Comparison of ENCODE assay signal across 8 mouse cellular contexts in the genomic region with DNA sequence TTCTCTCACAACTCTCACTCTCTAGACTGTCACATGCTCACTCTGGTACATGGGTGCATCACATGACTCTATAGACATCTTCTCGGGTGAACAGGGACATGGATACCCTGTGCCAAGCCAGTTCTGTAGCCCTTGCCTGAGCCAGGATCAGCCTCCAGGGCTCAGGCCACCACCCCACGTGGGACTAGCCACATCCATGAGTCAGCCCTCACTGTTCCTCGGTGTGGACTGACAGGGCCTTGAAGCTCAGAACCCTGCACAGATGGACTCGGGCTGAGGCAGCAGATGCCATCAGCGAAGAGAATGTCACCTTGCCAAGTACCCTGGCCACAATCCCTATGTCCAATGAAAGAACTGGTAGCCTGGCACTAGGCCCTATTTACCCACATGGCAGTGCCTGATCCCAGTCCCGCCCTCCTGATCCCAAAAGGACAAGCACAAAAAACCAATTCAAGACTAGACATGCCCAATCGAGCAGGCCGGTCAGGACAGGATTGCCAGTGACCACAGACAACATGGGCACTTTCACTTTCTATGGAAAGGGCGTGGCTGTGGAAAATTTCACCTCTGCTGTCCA. TPM values are rescaled to one million over a fixed set of nuclear protein-coding genes. Genes with fewer than 3 reads are reported as not detected.
DNase-seq lines count a peak whose midpoint lies in the region.

No protein-coding gene starts in this region.

- no peaks in the 10 kb centered on the region for H3K36me3 ChIP-seq in midbrain, embryonic 10.5 days

- no peaks in the 10 kb centered on the region for H3K27me3 ChIP-seq in midbrain, embryonic 10.5 days (ENCODE audit: low read depth, poor library complexity, severe bottlenecking)

- H3K4me3 ChIP-seq in midbrain, embryonic 10.5 days = no peak overlapping the region

- peak; percentile 61 for DNase-seq in layer of hippocampus, adult 11-12 months (ENCODE audit: low spot score)
- no peak for DNase-seq in layer of hippocampus, postnatal 25 days (ENCODE audit: extremely low spot score in 1 of 2, low spot score in 1 of 2)
- DNase-seq in adipocyte (ENCODE audit: low spot score) = peak; percentile 77
- peak; percentile 97 to 98 for DNase-seq in cerebellum, adult 18-20 months
- DNase-seq in layer of hippocampus, adult 8-10 months (ENCODE audit: low spot score in 2 of 2) = peak; percentile 52 to 61
- no peak for DNase-seq in thymus, postnatal 14 days
- DNase-seq in midbrain, embryonic 10.5 days (ENCODE audit: low spot score) = no peak
- DNase-seq in lung, postnatal 14 days = no peak

- no peaks in the 10 kb centered on the region for H3K9me3 ChIP-seq in midbrain, embryonic 10.5 days (replicated peaks)

- no peak overlapping the region for H3K27ac ChIP-seq in midbrain, embryonic 10.5 days (replicated peaks)

- peaks cover 6% of the 10 kb centered on the region; the same call in 1 of the 2 replicates for H3K4me1 ChIP-seq in midbrain, embryonic 10.5 days

- 91% methylated on average over 9 of the region's 9 CpGs for WGBS in midbrain, embryonic 10.5 days

RNA-seq across cellular contexts. Expression of gene Hk1, which starts 59.2 kb away (rescaled TPM):
- 100 to 1,000 TPM; 297 to 303 TPM for total RNA-seq in layer of hippocampus, postnatal 25 days (2021)
- total RNA-seq in layer of hippocampus, adult 8-10 months (2022) = 100 to 1,000 TPM; 306 to 330 (median 314) TPM
- polyA plus RNA-seq in midbrain, embryonic 10.5 days (2016; fragmentation: Nextera tagmentation; extraction: Ambion mirVana) = 27.0 and 34.9 TPM in 2 replicates

Comparison
In these comparisons a context has a peak if more than half of its experiments do, and no peak if none do; other contexts are left out.
1. DNase-seq: peak in layer of hippocampus, adult 11-12 months (single experiment), adipocyte (single experiment), cerebellum, adult 18-20 months (2 of 2) and layer of hippocampus, adult 8-10 months (2 of 2); none in layer of hippocampus, postnatal 25 days (0 of 2), thymus, postnatal 14 days (single experiment), midbrain, embryonic 10.5 days (single experiment) and lung, postnatal 14 days (single experiment).